ENCODE assay signal across 17 mouse cellular contexts in genomic region chr19:44987851-44988250, GRCm38 (mm10). TPM values are rescaled to one million over a fixed set of nuclear protein-coding genes. Genes with fewer than 3 reads are reported as not detected.
A peak's percentile ranks its signal among the peaks of the same experiment; 100 is the strongest.
DNase-seq lines count a peak whose midpoint lies in the region; ATAC-seq lines count a peak whose summit lies in the region.
"Had no signal": no experiment of that assay in that cellular context is flagged by ENCODE, and none has a peak within 500 bp of the region (broad histone marks: within the 10 kb centered on the region; RNA-seq: fewer than 3 reads in every experiment).

No protein-coding gene starts in this region.

- 48% methylated on average over 6 of the region's 6 CpGs for WGBS in forebrain, embryonic 16.5 days

- peaks cover 39% of the 10 kb centered on the region for H3K4me1 ChIP-seq in forebrain, embryonic 16.5 days (replicated peaks; ENCODE audit: control insufficient read depth, insufficient read depth, low read length)

- H3K9me3 ChIP-seq in forebrain, embryonic 16.5 days (ENCODE audit: control insufficient read depth, low read length), result no peaks in the 10 kb centered on the region
- H3K9me3 ChIP-seq: embryonic facial prominence, embryonic 15.5 days; liver, embryonic 13.5 days; midbrain, embryonic 10.5 days had no signal

- no peak overlapping the region for H3K4me3 ChIP-seq in forebrain, embryonic 16.5 days (replicated peaks; ENCODE audit: low read length)

- DNase-seq in frontal cortex, adult 2 months (ENCODE audit: extremely low spot score in 1 of 2, low spot score in 1 of 2), result peak; percentile 71 to 81
- no peak for DNase-seq in frontal cortex, postnatal 25 days (ENCODE audit: low spot score in 2 of 2)
- peak; percentile 60 to 69 for DNase-seq in left cerebral cortex, adult 18-20 months (ENCODE audit: low spot score in 2 of 2)
- DNase-seq in left cerebral cortex, postnatal 4 days, result no peak
- DNase-seq in right cerebral cortex, postnatal 10 days (ENCODE audit: low spot score in 2 of 2), result peak; percentile 61 to 71
- no peak for DNase-seq in ovary, postnatal 10 days (ENCODE audit: low spot score)
- DNase-seq: adrenal gland, postnatal 25 days; cerebellum, adult 11-12 months; kidney, postnatal 10 days; liver, embryonic 13.5 days; lung, postnatal 14 days; spleen, adult 18-20 months had no signal

- intact Hi-C loops in left cerebral cortex, postnatal 4 days (cut with DNase I), result loop anchor here (2.0 kb wide), 1 partner anchor 31 kb away; no protein-coding TSS in a partner anchor

- H3K27me3 ChIP-seq in forebrain, embryonic 16.5 days (replicated peaks; ENCODE audit: control insufficient read depth, insufficient read depth, low read length), result no peaks in the 10 kb centered on the region
- H3K27me3 ChIP-seq: embryonic facial prominence, embryonic 15.5 days had no signal

- H3K36me3 ChIP-seq in forebrain, embryonic 16.5 days (ENCODE audit: control insufficient read depth, insufficient read depth), result no peaks in the 10 kb centered on the region

- no peak overlapping the region for H3K27ac ChIP-seq in forebrain, embryonic 16.5 days (ENCODE audit: low read length)
- H3K27ac ChIP-seq: embryonic facial prominence, embryonic 15.5 days; liver, embryonic 13.5 days; stomach, postnatal 0 days had no signal

- peak; percentile 62 for ATAC-seq in forebrain, embryonic 16.5 days
- ATAC-seq: inflammation-experienced regulatory T-cells, adult 6 months had no signal

- H3K9ac ChIP-seq in forebrain, embryonic 16.5 days (replicated peaks; ENCODE audit: low read depth, low read length), result no peak overlapping the region
- H3K9ac ChIP-seq: embryonic facial prominence, embryonic 15.5 days; liver, embryonic 13.5 days had no signal

- H3K4me2 ChIP-seq in forebrain, embryonic 16.5 days (ENCODE audit: low read length), result peak overlapping the region; percentile 88; the same call in 1 of the 2 replicates

RNA-seq across cellular contexts. Expression of gene Sema4g, which starts 1.1 kb away (rescaled TPM):
- polyA plus RNA-seq in frontal cortex, adult 2 months (2012; rRNA removed), result 52.4 and 53.9 TPM in 2 replicates
- total RNA-seq in left cerebral cortex, adult 18-20 months (2021), result 10 to 100 TPM; 17.2 to 18.4 TPM
- 100 to 1,000 TPM; 116 to 123 TPM for total RNA-seq in left cerebral cortex, postnatal 4 days (2021)
- 12.3 and 15.8 TPM in 2 replicates for polyA plus RNA-seq in forebrain, embryonic 16.5 days (2015; fragmentation: Nextera tagmentation; extraction: Ambion mirVana)

RNA-seq across cellular contexts. Expression of gene Twnk, which starts 17.6 kb away (rescaled TPM):
- polyA plus RNA-seq in frontal cortex, adult 2 months (2012; rRNA removed), result 10.2 and 11.3 TPM in 2 replicates
- 10 to 100 TPM; 13.8 to 14.9 TPM for total RNA-seq in left cerebral cortex, adult 18-20 months (2021)
- 10 to 100 TPM; 16.0 to 17.3 TPM for total RNA-seq in left cerebral cortex, postnatal 4 days (2021)
- 24.6 and 25.5 TPM in 2 replicates for polyA plus RNA-seq in forebrain, embryonic 16.5 days (2015; fragmentation: Nextera tagmentation; extraction: Ambion mirVana)

RNA-seq across cellular contexts. Expression of gene Mrpl43, which starts 18.4 kb away (rescaled TPM):
- 73.3 and 80.2 TPM in 2 replicates for polyA plus RNA-seq in frontal cortex, adult 2 months (2012; rRNA removed)
- total RNA-seq in left cerebral cortex, adult 18-20 months (2021), result 10 to 100 TPM; 38.9 to 44.2 TPM
- 10 to 100 TPM; 41.3 to 41.6 TPM for total RNA-seq in left cerebral cortex, postnatal 4 days (2021)
- polyA plus RNA-seq in forebrain, embryonic 16.5 days (2015; fragmentation: Nextera tagmentation; extraction: Ambion mirVana), result 76.9 and 81.8 TPM in 2 replicates

RNA-seq across cellular contexts. Expression of gene Lzts2, which starts 26.4 kb away (rescaled TPM):
- polyA plus RNA-seq in frontal cortex, adult 2 months (2012; rRNA removed), result 34.7 and 37.1 TPM in 2 replicates
- total RNA-seq in left cerebral cortex, adult 18-20 months (2021), result 10 to 100 TPM; 39.9 to 43.2 TPM
- total RNA-seq in left cerebral cortex, postnatal 4 days (2021), result 10 to 100 TPM; 30.2 to 35.1 TPM
- 18.2 and 19.5 TPM in 2 replicates for polyA plus RNA-seq in forebrain, embryonic 16.5 days (2015; fragmentation: Nextera tagmentation; extraction: Ambion mirVana)

RNA-seq across cellular contexts. Expression of gene Slf2, which starts 56.9 kb away (rescaled TPM):
- 39.7 and 46.4 TPM in 2 replicates for polyA plus RNA-seq in frontal cortex, adult 2 months (2012; rRNA removed)
- total RNA-seq in left cerebral cortex, adult 18-20 months (2021), result 10 to 100 TPM; 37.9 to 38.0 TPM
- 10 to 100 TPM; 44.7 to 46.6 TPM for total RNA-seq in left cerebral cortex, postnatal 4 days (2021)
- 32.2 and 38.8 TPM in 2 replicates for polyA plus RNA-seq in forebrain, embryonic 16.5 days (2015; fragmentation: Nextera tagmentation; extraction: Ambion mirVana)

Comparison
In these comparisons a context has a peak if more than half of its experiments do, and no peak if none do; other contexts are left out.
1. DNase-seq: peak in frontal cortex, adult 2 months (2 of 2), left cerebral cortex, adult 18-20 months (2 of 2) and right cerebral cortex, postnatal 10 days (2 of 2); none in frontal cortex, postnatal 25 days (0 of 2), left cerebral cortex, postnatal 4 days (single experiment) and ovary, postnatal 10 days (single experiment).
2. RNA of gene Sema4g, which starts 1.1 kb away (total RNA-seq): 116 to 123 TPM in left cerebral cortex, postnatal 4 days; 17.2 to 18.4 TPM in left cerebral cortex, adult 18-20 months; every median in the first group is over 4 times any median in the second.